ENCODE assay signal across 19 mouse cellular contexts in genomic region chr15:101382811-101383210, GRCm38 (mm10). TPM values are rescaled to one million over a fixed set of nuclear protein-coding genes. Genes with fewer than 3 reads are reported as not detected.
DNase-seq lines count a peak whose midpoint lies in the region; ATAC-seq and TF ChIP-seq lines count a peak whose summit lies in the region.
"Had no signal": no experiment of that assay in that cellular context is flagged by ENCODE, and none has a peak within 500 bp of the region (broad histone marks: within the 10 kb centered on the region; RNA-seq: fewer than 3 reads in every experiment).

No protein-coding gene starts in this region.

- H3K4me2 ChIP-seq in hindbrain, postnatal 0 days (ENCODE audit: low read depth, low read length), result no peak overlapping the region
- no peak overlapping the region for H3K4me2 ChIP-seq in hindbrain, embryonic 16.5 days (ENCODE audit: low read length)
- H3K4me2 ChIP-seq: lung, embryonic 14.5 days had no signal

- intact Hi-C loops in gastrocnemius, postnatal 14 days (cut with DNase I; ENCODE audit: low total_unique reads), result no loop called here

- no peaks in the 10 kb centered on the region for H3K9me3 ChIP-seq in hindbrain, postnatal 0 days (ENCODE audit: low read length)
- no peaks in the 10 kb centered on the region for H3K9me3 ChIP-seq in hindbrain, embryonic 16.5 days (ENCODE audit: control insufficient read depth, low read length)
- H3K9me3 ChIP-seq: megakaryocyte, embryonic 14.5 days had no signal

- H3K27ac ChIP-seq in hindbrain, postnatal 0 days, result no peak overlapping the region
- no peak overlapping the region for H3K27ac ChIP-seq in hindbrain, embryonic 16.5 days (ENCODE audit: low read depth, low read length)

- DNase-seq in hindbrain, postnatal 0 days (ENCODE audit: low spot score), result peak; percentile 42
- DNase-seq in cerebellum, adult 8-10 months, result peak; percentile 58
- peak; percentile 70 for DNase-seq in gastrocnemius, postnatal 14 days
- DNase-seq in skeletal muscle tissue, adult 2 months (ENCODE audit: low read depth, low spot score), result peak; percentile 76
- DNase-seq in retina, embryonic 14.5 days (ENCODE audit: low spot score), result no peak
- no peak for DNase-seq in spleen, adult 12 weeks (ENCODE audit: low spot score)
- DNase-seq: embryo, embryonic 11 days; kidney, postnatal 10 days; layer of hippocampus, postnatal 36 days; lung, embryonic 14.5 days had no signal

- H3K9ac ChIP-seq in hindbrain, postnatal 0 days (replicated peaks; ENCODE audit: low read length), result no peak overlapping the region
- H3K9ac ChIP-seq in hindbrain, embryonic 16.5 days (ENCODE audit: low read depth, low read length), result no peak overlapping the region
- H3K9ac ChIP-seq: lung, embryonic 14.5 days had no signal

- no peaks in the 10 kb centered on the region for H3K4me1 ChIP-seq in hindbrain, postnatal 0 days (ENCODE audit: insufficient read depth, low read length)
- no peaks in the 10 kb centered on the region for H3K4me1 ChIP-seq in hindbrain, embryonic 16.5 days (ENCODE audit: control insufficient read depth, insufficient read depth, low read depth, low read length)

- H3K27me3 ChIP-seq in hindbrain, postnatal 0 days (ENCODE audit: insufficient read depth, low read length), result no peaks in the 10 kb centered on the region
- no peaks in the 10 kb centered on the region for H3K27me3 ChIP-seq in hindbrain, embryonic 16.5 days (replicated peaks; ENCODE audit: control insufficient read depth, insufficient read depth, low read length)

- WGBS in hindbrain, postnatal 0 days, result 52% methylated on average over 11 of the region's 11 CpGs
- 72% methylated on average over 11 of the region's 11 CpGs for WGBS in hindbrain, embryonic 16.5 days

- no peak overlapping the region for H3K4me3 ChIP-seq in hindbrain, postnatal 0 days (ENCODE audit: low read length)
- no peak overlapping the region for H3K4me3 ChIP-seq in hindbrain, embryonic 16.5 days (ENCODE audit: low read length)
- H3K4me3 ChIP-seq: erythroblast, embryonic 14.5 days; megakaryocyte, embryonic 14.5 days had no signal

- no peak for TF ChIP-seq CTCF in hindbrain, postnatal 0 days (IDR thresholded peaks at IDR 0.05; ENCODE audit: low read depth)

- H3K36me3 ChIP-seq in hindbrain, postnatal 0 days (ENCODE audit: insufficient read depth, low read length), result no peaks in the 10 kb centered on the region
- H3K36me3 ChIP-seq in hindbrain, embryonic 16.5 days (ENCODE audit: control insufficient read depth, insufficient read depth, low read length), result no peaks in the 10 kb centered on the region

- ATAC-seq in hindbrain, postnatal 0 days, result peak; percentile 59; the same call in 1 of the 2 replicates
- no peak; the same call in 1 of the 2 replicates for ATAC-seq in hindbrain, embryonic 16.5 days
- ATAC-seq in inflammation-experienced regulatory T-cells, adult 6 months, result no peak
- ATAC-seq: intestine, embryonic 16.5 days had no signal

RNA-seq across cellular contexts. Expression of gene Krt80, which starts 12.8 kb away (rescaled TPM):
- 0.43 and 1.2 TPM in 2 replicates for total RNA-seq in hindbrain, postnatal 0 days (2014; rRNA removed)
- 0.30 and 0.33 TPM in 2 replicates for polyA plus RNA-seq in hindbrain, postnatal 0 days (2015; fragmentation: Nextera tagmentation; extraction: Ambion mirVana)
- 0.25 and 0.38 TPM in 2 replicates for polyA plus RNA-seq in hindbrain, embryonic 16.5 days (2015; fragmentation: Nextera tagmentation; extraction: Ambion mirVana)
- total RNA-seq in gastrocnemius, postnatal 14 days (2021), result 1 to 10 TPM in 1 of 2 experiments, under 1 TPM in 1; 0.69 to 1.4 TPM
- under 1 TPM in 1 of 3 experiments, not detected in 2; 0.16 TPM for polyA plus RNA-seq in inflammation-experienced regulatory T-cells, adult 6 months (2017; shearing (Covaris generic))
- total RNA-seq: MEL had no signal
- polyA plus RNA-seq: erythroblast, embryonic 14.5 days had no signal

RNA-seq across cellular contexts. Expression of gene Krt7, which starts 28.0 kb away (rescaled TPM):
- 0.40 and 0.73 TPM in 2 replicates for total RNA-seq in hindbrain, postnatal 0 days (2014; rRNA removed)
- 0.84 and 0.95 TPM in 2 replicates for polyA plus RNA-seq in hindbrain, postnatal 0 days (2015; fragmentation: Nextera tagmentation; extraction: Ambion mirVana)
- polyA plus RNA-seq in hindbrain, embryonic 16.5 days (2015; fragmentation: Nextera tagmentation; extraction: Ambion mirVana), result 1.1 and 1.3 TPM in 2 replicates
- not detected for total RNA-seq in gastrocnemius, postnatal 14 days (2021)
- under 1 TPM in 1 of 3 experiments, not detected in 2; 0.09 TPM for polyA plus RNA-seq in inflammation-experienced regulatory T-cells, adult 6 months (2017; shearing (Covaris generic))
- total RNA-seq: layer of hippocampus, postnatal 36 days had no signal
- polyA plus RNA-seq: erythroblast, embryonic 14.5 days had no signal

RNA-seq across cellular contexts. Expression of gene Krt87, which starts 55.8 kb away (rescaled TPM):
- 0.75 and 1.5 TPM in 2 replicates for total RNA-seq in hindbrain, postnatal 0 days (2014; rRNA removed)
- polyA plus RNA-seq in hindbrain, postnatal 0 days (2015; fragmentation: Nextera tagmentation; extraction: Ambion mirVana), result 0.69 and 0.96 TPM in 2 replicates
- polyA plus RNA-seq in hindbrain, embryonic 16.5 days (2015; fragmentation: Nextera tagmentation; extraction: Ambion mirVana), result 1.0 and 1.2 TPM in 2 replicates
- not detected for total RNA-seq in gastrocnemius, postnatal 14 days (2021)
- 1 to 10 TPM in 1 of 3 experiments, under 1 TPM in 2; 0.36 to 1.6 (median 0.87) TPM for polyA plus RNA-seq in inflammation-experienced regulatory T-cells, adult 6 months (2017; shearing (Covaris generic))
- total RNA-seq: hematopoietic stem cell, adult 5-6 weeks; MEL had no signal
- polyA plus RNA-seq: erythroblast, embryonic 14.5 days; spleen, adult 2 months; testis, adult 2 months had no signal

Comparison
In these comparisons a context has a peak if more than half of its experiments do, and no peak if none do; other contexts are left out.
1. DNase-seq: peak in hindbrain, postnatal 0 days (single experiment), cerebellum, adult 8-10 months (single experiment), gastrocnemius, postnatal 14 days (single experiment) and skeletal muscle tissue, adult 2 months (single experiment); none in retina, embryonic 14.5 days (single experiment) and spleen, adult 12 weeks (single experiment).